Mouse (Mus musculus): ENCODE data around the gene Rps6kb2.

The Rps6kb2 gene

DNA sequence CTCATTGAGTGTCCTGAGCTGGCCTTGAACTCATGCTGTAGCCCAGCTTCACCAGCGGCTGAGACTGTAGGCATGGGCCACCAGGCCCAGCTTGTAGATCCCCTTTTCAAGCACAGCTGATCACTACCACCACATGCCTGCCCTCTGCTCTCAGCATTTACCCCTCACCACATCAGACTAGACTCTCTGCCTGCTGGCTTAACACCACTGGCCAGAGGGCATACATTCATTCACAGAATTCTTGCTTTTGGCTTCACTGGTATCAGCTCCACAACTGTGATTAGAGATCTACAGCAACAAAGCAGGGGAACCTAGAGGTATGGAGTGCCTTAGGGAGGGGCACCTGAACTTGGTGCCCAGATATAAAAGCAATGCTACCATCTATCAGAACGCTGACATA, 42.7 kb downstream of the Rps6kb2 start:
- no peak for DNase-seq (ENCODE audit: low read depth, low spot score)

GRCm38 (mm10) chr19:4119716-4120487, 43.3 kb downstream of the Rps6kb2 start:
- DNase-seq (ENCODE audit: low read depth, low spot score), result no peak

DNA sequence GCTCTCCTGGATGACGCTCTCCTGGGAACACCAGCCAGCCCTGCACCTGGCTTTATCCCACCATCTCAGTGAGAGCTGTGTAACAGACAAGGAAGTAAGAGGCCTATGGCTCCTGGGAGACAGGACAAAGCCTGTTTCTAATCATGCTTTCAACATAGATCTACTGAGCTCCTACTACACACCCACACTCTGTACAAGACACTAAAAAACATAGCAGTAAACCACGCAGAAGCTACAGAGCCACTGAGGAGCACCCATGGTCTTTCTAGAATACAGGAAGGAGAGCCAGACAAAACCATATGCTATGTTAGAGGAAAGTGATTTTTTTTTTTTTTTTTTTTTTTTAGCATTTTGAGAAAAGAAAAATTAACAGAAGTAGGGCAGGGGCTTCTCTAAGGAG, 44.8 kb downstream of the Rps6kb2 start:
- no peak for DNase-seq (ENCODE audit: low read depth, low spot score)

DNA sequence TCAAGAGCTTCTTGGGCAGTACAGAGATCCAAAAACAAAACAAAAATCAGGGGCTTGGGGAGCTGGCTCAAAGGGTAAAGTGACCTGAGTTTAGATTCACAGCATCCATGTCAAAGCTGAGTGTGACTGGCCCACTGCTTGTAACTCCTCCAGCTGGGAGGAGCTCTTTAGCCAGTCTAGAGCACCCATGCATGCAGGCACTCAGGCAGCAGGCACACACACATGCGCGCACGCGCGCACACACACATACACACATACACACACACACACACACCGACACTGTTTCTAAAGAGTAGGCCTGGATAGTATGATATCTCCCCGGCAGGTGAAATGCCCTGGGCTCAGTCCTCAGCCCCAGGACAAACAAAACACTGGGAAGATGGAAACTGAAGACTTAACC, 46.1 kb downstream of the Rps6kb2 start:
- no peak for DNase-seq (ENCODE audit: low read depth, low spot score)

DNA sequence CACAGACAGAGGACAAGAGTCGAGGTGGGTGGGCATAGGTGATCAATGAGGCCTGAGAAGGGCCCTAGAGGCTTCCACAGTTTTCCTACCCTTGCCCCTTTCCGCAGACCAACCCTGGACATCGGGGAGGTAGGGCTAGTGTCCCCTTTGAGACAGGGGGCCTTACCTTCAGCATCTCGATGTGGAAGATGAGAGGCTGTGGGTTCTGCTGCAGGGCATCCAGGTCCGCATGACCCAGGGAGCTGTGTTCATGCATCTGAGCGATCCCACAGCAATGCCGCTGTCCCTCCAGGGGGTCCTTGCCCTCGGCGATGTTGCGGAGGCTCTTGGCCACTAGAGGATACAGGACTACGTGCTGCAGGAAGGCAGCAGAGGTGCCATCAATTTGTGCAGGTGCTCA, 47.3 kb downstream of the Rps6kb2 start:
- no peak for DNase-seq (ENCODE audit: low read depth, low spot score)

DNA sequence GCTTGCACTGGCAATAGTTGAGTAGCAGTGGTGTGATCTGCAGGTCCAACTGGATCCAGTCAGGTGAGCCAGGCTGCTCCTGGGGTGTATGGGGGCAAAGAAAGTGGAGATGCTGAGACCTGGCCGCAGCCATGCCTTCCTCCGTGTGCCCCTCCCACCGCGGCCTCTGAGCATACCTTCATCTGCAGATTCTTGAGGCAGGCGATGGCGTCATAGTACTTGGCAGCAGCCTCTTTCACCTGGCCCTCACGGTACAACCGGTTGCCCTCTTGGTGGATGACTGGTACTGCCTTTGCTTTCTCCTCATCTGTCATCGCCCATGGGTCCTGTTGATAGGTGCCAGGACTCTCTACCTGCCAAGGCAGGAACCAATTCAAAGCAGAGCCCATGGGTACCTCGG, 48.0 kb downstream of the Rps6kb2 start:
- no peak for DNase-seq (ENCODE audit: low read depth, low spot score)

DNA sequence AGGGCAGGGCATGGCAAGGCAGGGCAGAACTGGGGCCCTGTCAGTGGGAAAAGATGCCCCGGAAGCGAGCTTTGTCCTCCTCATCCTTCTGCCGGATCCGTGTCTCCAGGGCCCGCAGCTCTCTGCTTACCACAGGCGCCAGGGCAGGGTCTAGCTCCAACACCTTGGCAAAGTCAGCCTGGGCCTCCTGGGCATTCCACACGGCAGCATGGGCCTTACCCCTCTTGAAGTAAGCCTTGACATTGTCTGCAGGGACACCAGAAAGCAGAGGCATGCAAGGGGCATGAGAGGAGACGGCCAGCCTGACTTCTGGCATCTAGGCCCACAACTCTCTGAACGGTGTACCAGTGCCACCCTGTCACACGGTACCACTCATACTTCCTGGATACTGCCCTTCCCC, 48.6 kb downstream of the Rps6kb2 start:
- DNase-seq (ENCODE audit: low read depth, low spot score), result no peak

GRCm38 (mm10) chr19:4113806-4114230, 49.3 kb downstream of the Rps6kb2 start:
- peak; percentile 81 for DNase-seq (ENCODE audit: low read depth, low spot score)

- DNase-seq (ENCODE audit: low read depth, low spot score), result peak; percentile 99
These were observed 49.9 kb downstream of the Rps6kb2 start for GRCm38 (mm10) chr19:4113186-4113805.

DNA sequence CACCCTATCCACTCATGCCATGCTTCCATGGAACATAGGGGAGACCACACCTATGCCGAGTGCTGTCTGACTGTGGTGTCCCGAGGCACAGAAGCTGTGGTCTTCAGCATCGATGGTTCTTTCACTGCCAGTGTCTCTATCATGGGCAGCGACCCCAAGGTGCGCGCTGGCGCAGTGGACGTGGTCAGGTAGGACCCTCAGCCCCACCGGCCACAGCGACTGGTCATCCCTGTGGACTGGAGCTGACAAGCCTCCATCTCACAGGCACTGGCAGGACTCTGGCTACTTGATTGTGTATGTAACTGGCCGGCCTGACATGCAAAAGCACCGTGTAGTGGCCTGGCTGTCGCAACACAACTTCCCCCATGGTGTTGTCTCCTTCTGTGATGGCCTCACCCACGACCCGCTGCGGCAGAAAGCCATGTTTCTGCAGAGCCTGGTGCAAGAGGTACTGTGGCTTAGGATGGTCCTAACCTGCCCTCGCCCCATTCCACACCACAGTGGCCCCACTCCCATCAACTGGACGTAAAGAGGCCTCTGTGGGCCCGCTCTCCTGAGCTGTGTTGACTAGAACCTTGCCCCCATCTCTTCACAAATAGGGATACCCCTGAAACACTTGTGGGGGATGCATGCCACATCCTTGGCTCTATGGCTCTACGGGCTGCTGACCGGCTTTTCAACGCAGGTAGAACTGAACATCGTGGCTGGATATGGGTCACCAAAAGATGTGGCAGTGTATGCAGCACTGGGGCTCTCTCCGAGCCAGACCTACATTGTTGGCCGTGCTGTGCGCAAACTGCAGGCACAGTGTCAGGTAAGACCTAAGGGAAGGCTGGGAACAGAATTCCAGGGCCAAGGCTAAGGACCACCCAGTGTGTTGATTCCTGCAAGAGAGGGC, 50.8 kb downstream of the Rps6kb2 start:
- no peak for DNase-seq (ENCODE audit: low read depth, low spot score)

DNA sequence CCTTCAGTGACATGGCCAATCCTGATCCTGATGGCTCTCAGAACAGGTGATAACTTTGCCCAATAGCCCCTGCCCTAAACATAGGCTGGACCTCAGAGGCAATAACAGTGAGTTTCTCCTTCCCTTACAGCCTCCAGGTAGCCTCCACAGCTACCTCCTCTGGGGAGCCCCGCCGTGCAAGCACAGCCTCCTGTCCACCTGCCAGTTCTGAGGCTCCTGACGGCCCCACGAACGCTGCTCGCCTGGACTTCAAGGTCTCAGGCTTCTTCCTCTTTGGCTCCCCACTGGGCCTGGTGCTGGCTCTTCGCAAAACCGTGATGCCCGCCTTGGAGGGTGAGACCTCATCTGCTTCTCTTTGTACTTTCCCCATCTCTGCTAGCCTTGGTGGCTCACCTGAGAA, 54.6 kb downstream of the Rps6kb2 start:
- DNase-seq (ENCODE audit: low read depth, low spot score), result no peak

DNA sequence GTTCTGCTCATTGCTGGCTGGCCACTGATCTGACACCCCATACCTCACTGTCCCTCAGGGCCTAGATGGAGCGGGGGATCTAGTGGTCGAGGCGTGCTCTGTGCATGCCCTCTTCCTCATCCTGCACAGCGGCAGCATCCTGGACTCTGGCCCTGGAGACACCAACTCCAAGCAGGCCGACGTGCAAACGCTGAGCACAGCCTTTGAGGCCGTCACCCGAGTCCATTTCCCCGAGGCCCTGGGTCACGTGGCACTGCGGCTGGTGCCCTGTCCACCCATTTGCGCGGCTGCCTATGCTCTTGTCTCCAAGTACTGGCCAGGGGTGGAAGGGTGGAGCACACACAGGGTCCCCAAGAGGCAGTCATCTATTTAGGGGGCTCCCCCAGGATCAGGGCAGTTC, 56.5 kb downstream of the Rps6kb2 start:
- no peak for DNase-seq (ENCODE audit: low read depth, low spot score)

- DNase-seq (ENCODE audit: low read depth, low spot score), result no peak
These were observed 58.4 kb downstream of the Rps6kb2 start for GRCm38 (mm10) chr19:4104675-4105194.
